Mouse (Mus musculus) G1E (cell line): ENCODE measurements around the gene Slc7a10. TPM values are rescaled to one million over a fixed set of nuclear protein-coding genes. Genes with fewer than 3 reads are reported as not detected.
A peak's percentile ranks its signal among the peaks of the same experiment; 100 is the strongest.

Source experiments
- ATAC-seq: 2 replicates; pipeline ENCODE4 v1.8.0; 2016; ENCODE audit warnings: mild to moderate bottlenecking; ENCODE audit not compliant: insufficient number of reproducible peaks, poor library complexity, low FRiP score, severe bottlenecking; ENCODE audit errors: extremely low read depth
- DNase-seq: peaks from one replicate; pipeline ENCODE4 v3.0.0; 2012; ENCODE audit warnings: low spot score
- H3K27me3 ChIP-seq: 2 replicates; pipeline ENCODE4 v1.6.1; 2012; ENCODE audit warnings: mild to moderate bottlenecking, low read length, inconsistent platforms; ENCODE audit not compliant: insufficient read depth
- H3K36me3 ChIP-seq: replicated peaks from 2 replicates; pipeline ENCODE3; 2012; ENCODE audit warnings: mild to moderate bottlenecking, inconsistent platforms
- H3K4me1 ChIP-seq: 2 replicates; pipeline ENCODE4 v1.6.1; 2012; ENCODE audit warnings: low read depth, low read length, inconsistent platforms, mixed read lengths; ENCODE audit not compliant: insufficient read depth
- H3K4me3 ChIP-seq: 2 replicates; pipeline ENCODE4 v1.5.1; 2012; ENCODE audit warnings: low read depth, mild to moderate bottlenecking, inconsistent platforms, low read length, moderate library complexity, mixed read lengths
- H3K9me3 ChIP-seq: replicated peaks from 2 replicates; pipeline ENCODE4 v1.6.1; 2012; ENCODE audit warnings: inconsistent platforms
- CTCF ChIP-seq: IDR thresholded peaks from 2 replicates; pipeline ENCODE4 v1.5.1; 2012; ENCODE audit warnings: low read depth, low read length, inconsistent platforms, mixed read lengths
- GATA1 ChIP-seq: IDR thresholded peaks from 2 replicates; pipeline ENCODE4 v1.6.1; 2012; ENCODE audit warnings: borderline replicate concordance, low read length, inconsistent platforms, mixed read lengths
- GATA2 ChIP-seq: IDR thresholded peaks from 2 replicates; pipeline ENCODE4 v1.6.1; 2012; ENCODE audit warnings: low read depth, low read length, inconsistent platforms, borderline replicate concordance
- POLR2AphosphoS5 ChIP-seq: IDR thresholded peaks from 2 replicates; pipeline ENCODE4 v1.6.1; 2012; ENCODE audit warnings: low read depth, low read length, inconsistent platforms; ENCODE audit not compliant: insufficient replicate concordance
- TAL1 ChIP-seq: conservative IDR thresholded peaks from 2 replicates; pipeline ENCODE4 v1.6.1; 2012; ENCODE audit warnings: low read depth, low read length, inconsistent platforms, mixed read lengths
- polyA plus RNA-seq: library from polyadenylated mRNA; stranded (reverse); fragments of >175 nt; gene quantifications from 2 replicates; pipeline ENCODE4 v1.2.3, GENCODE M21; 2012
- total RNA-seq, 2 experiments: library from RNA; stranded (forward) in 1 of 2; stranded (reverse) in 1 of 2; fragments of 200-1000 nt in 1 of 2; fragments of >200 nt in 1 of 2; fragmentation: Nextera tagmentation in 1 of 2; gene quantifications; 2 replicates each; pipeline ENCODE4 v1.2.3; 2014 to 2017

Slc7a10 gene
- total and polyA plus RNA-seq, 3 experiments = 0.22 TPM; not detected in 2

- no peaks in the 10 kb centered on the region for H3K9me3 ChIP-seq
- ATAC-seq (no peak), DNase-seq (no peak)
- TF ChIP-seq CTCF = no peak
- TF ChIP-seq GATA2 = no peak
- no peak for TF ChIP-seq GATA1
- TF ChIP-seq TAL1 = no peak
- H3K4me3 ChIP-seq = no peak overlapping the region
- H3K4me1 ChIP-seq = peaks cover 4% of the 10 kb centered on the region; the same call in 1 of the 2 replicates
- peaks cover 17% of the 10 kb centered on the region; the same call in 1 of the 2 replicates for H3K27me3 ChIP-seq
- no peaks in the 10 kb centered on the region for H3K36me3 ChIP-seq
These were observed 18.3 kb upstream of the Slc7a10 start for GRCm38 (mm10) chr7:35167925-35168324.

- peaks cover 15% of the 10 kb centered on the region; the same call in 1 of the 2 replicates for H3K27me3 ChIP-seq
- H3K4me1 ChIP-seq = peaks cover 4% of the 10 kb centered on the region; the same call in 1 of the 2 replicates
- no peaks in the 10 kb centered on the region for H3K36me3 ChIP-seq
- peak; percentile 45; the same call in 1 of the 2 replicates for ATAC-seq
- no peak for TF ChIP-seq TAL1
- peak; percentile 84 for TF ChIP-seq CTCF
- no peak overlapping the region for H3K4me3 ChIP-seq
- H3K9me3 ChIP-seq = no peaks in the 10 kb centered on the region
- peak; percentile 59 for DNase-seq
These were observed 16.8 kb upstream of the Slc7a10 start for GRCm38 (mm10) chr7:35169341-35169740.

GRCm38 (mm10) chr7:35171867-35172382 is 14.3 kb upstream of the Slc7a10 start:
- TF ChIP-seq GATA1 (no peak), TAL1 (no peak), POLR2AphosphoS5 (no peak), GATA2 (no peak), CTCF (no peak)
- peaks cover 11% of the 10 kb centered on the region for H3K4me1 ChIP-seq
- no peak for ATAC-seq
- H3K4me3 ChIP-seq = no peak overlapping the region
- no peaks in the 10 kb centered on the region for H3K9me3 ChIP-seq
- peak; percentile 10 for DNase-seq
- H3K36me3 ChIP-seq = no peaks in the 10 kb centered on the region
- peaks cover 6% of the 10 kb centered on the region; the same call in 1 of the 2 replicates for H3K27me3 ChIP-seq

- Histone ChIP-seq H3K27me3 (peaks cover 6% of the 10 kb centered on the region; the same call in 1 of the 2 replicates), H3K36me3 (no peaks in the 10 kb centered on the region), H3K9me3 (no peaks in the 10 kb centered on the region), H3K4me3 (no peak overlapping the region), H3K4me1 (peaks cover 11% of the 10 kb centered on the region)
- DNase-seq (no peak), ATAC-seq (no peak)
- TF ChIP-seq GATA1 (no peak), CTCF (no peak), POLR2AphosphoS5 (no peak)
These were observed 13.7 kb upstream of the Slc7a10 start for GRCm38 (mm10) chr7:35172519-35172918.

- H3K4me3 ChIP-seq = no peak overlapping the region
- DNase-seq = no peak
- H3K36me3 ChIP-seq = no peaks in the 10 kb centered on the region
- no peaks in the 10 kb centered on the region for H3K9me3 ChIP-seq
- TF ChIP-seq POLR2AphosphoS5 (no peak), CTCF (no peak), GATA2 (no peak), TAL1 (no peak), GATA1 (no peak)
- H3K4me1 ChIP-seq = peaks cover 11% of the 10 kb centered on the region
- peaks cover 4% of the 10 kb centered on the region; the same call in 1 of the 2 replicates for H3K27me3 ChIP-seq
- ATAC-seq = no peak
These were observed 10.7 kb upstream of the Slc7a10 start for GRCm38 (mm10) chr7:35175533-35175932.

- no peak for TF ChIP-seq CTCF
- TF ChIP-seq TAL1 = no peak
- no peak for TF ChIP-seq GATA2
- TF ChIP-seq GATA1 = no peak
- no peak for TF ChIP-seq POLR2AphosphoS5
- Histone ChIP-seq H3K4me3 (no peak overlapping the region), H3K4me1 (peaks cover 10% of the 10 kb centered on the region), H3K27me3 (peaks cover under 1% of the 10 kb centered on the region; the same call in 1 of the 2 replicates), H3K9me3 (no peaks in the 10 kb centered on the region), H3K36me3 (no peaks in the 10 kb centered on the region)
- DNase-seq (peak; percentile 24), ATAC-seq (no peak)
These were observed 9.5 kb upstream of the Slc7a10 start for GRCm38 (mm10) chr7:35176412-35177381.
